Mouse (Mus musculus) lung, postnatal 0 days (tissue): ENCODE measurements around the gene Aox3. TPM values are rescaled to one million over a fixed set of nuclear protein-coding genes. Genes with fewer than 3 reads are reported as not detected.
A peak's percentile ranks its signal among the peaks of the same experiment; 100 is the strongest.

Source experiments
- ATAC-seq: fragments of 200-750 bp; cut with Nextera tagmentation; 2 replicates; pipeline ENCODE4 v1.8.0; 2017; ENCODE audit warnings: moderate library complexity
- DNase-seq: peaks from one replicate; pipeline ENCODE4 v3.0.0-alpha.2; 2016; ENCODE audit warnings: low spot score
- H3K27ac ChIP-seq: fragments of 300-500 bp; sonication (generic); 2 replicates; pipeline ENCODE4 v1.5.1; 2014; ENCODE audit warnings: antibody characterized with exemption, mild to moderate bottlenecking, low read length, mixed read lengths
- H3K27me3 ChIP-seq: fragments of 300-500 bp; sonication (generic); replicated peaks from 2 replicates; pipeline ENCODE4 v1.6.1; 2014; ENCODE audit warnings: low read length, mixed read lengths; ENCODE audit not compliant: insufficient read depth
- H3K36me3 ChIP-seq: fragments of 300-500 bp; sonication (generic); 2 replicates; pipeline ENCODE4 v1.6.1; 2014; ENCODE audit warnings: low read length, mixed read lengths; ENCODE audit not compliant: insufficient read depth
- H3K4me1 ChIP-seq: fragments of 300-500 bp; sonication (generic); 2 replicates; pipeline ENCODE4 v1.6.1; 2014; ENCODE audit warnings: antibody characterized with exemption, low read depth, low read length, mixed read lengths; ENCODE audit not compliant: insufficient read depth
- H3K4me2 ChIP-seq: fragments of 300-500 bp; sonication (generic); replicated peaks from 2 replicates; pipeline ENCODE4 v1.6.1; 2014; ENCODE audit warnings: low read depth, mild to moderate bottlenecking, low read length, moderate library complexity, mixed read lengths
- H3K4me3 ChIP-seq: fragments of 300-500 bp; sonication (generic); 2 replicates; pipeline ENCODE4 v1.5.1; 2014; ENCODE audit warnings: low read depth, low read length
- H3K9ac ChIP-seq: fragments of 300-500 bp; sonication (generic); replicated peaks from 2 replicates; pipeline ENCODE4 v1.6.1; 2014; ENCODE audit warnings: low read depth, mild to moderate bottlenecking
- H3K9me3 ChIP-seq: fragments of 300-500 bp; sonication (generic); 2 replicates; pipeline ENCODE4 v1.6.1; 2016; ENCODE audit warnings: low read length, mixed read lengths
- CTCF ChIP-seq: IDR thresholded peaks from 2 replicates; pipeline ENCODE4 v1.5.1; 2016; ENCODE audit warnings: antibody characterized with exemption, mild to moderate bottlenecking
- EP300 ChIP-seq: IDR thresholded peaks from 2 replicates; pipeline ENCODE4 v1.6.1; 2016; ENCODE audit warnings: antibody characterized with exemption, mild to moderate bottlenecking, control low read depth
- WGBS: fragments of 180-500 bp; shearing (Covaris S2); extraction: QIAGEN DNeasy Blood & Tissue Kit; methylation state at CpG from one replicate; pipeline ENCODE4 v1.1.7; 2014; 5-methylcytosine and 5-hydroxymethylcytosine counted together
- polyA plus RNA-seq: library from polyadenylated mRNA; unstranded; fragments of >200 nt; fragmentation: Nextera tagmentation; extraction: Ambion mirVana; gene quantifications from 2 replicates; pipeline ENCODE4 v1.2.1, GENCODE M21; 2015

Aox3 gene
- polyA plus RNA-seq, 1 experiment from 2014 or later: 9.9 TPM

GRCm38 (mm10) chr1:58072416-58072815, 40.5 kb upstream of the Aox3 start:
- no peaks in the 10 kb centered on the region for H3K27me3 ChIP-seq
- no peak overlapping the region for H3K27ac ChIP-seq
- H3K36me3 ChIP-seq: no peaks in the 10 kb centered on the region
- ATAC-seq (no peak), DNase-seq (no peak)
- 47% methylated on average over 2 of the region's 2 CpGs for WGBS
- no peak overlapping the region for H3K4me2 ChIP-seq
- H3K4me3 ChIP-seq: no peak overlapping the region
- H3K9ac ChIP-seq: no peak overlapping the region
- H3K4me1 ChIP-seq: peaks cover 6% of the 10 kb centered on the region; the same call in 1 of the 2 replicates
- TF ChIP-seq CTCF (no peak), EP300 (no peak)
- no peaks in the 10 kb centered on the region for H3K9me3 ChIP-seq

DNA sequence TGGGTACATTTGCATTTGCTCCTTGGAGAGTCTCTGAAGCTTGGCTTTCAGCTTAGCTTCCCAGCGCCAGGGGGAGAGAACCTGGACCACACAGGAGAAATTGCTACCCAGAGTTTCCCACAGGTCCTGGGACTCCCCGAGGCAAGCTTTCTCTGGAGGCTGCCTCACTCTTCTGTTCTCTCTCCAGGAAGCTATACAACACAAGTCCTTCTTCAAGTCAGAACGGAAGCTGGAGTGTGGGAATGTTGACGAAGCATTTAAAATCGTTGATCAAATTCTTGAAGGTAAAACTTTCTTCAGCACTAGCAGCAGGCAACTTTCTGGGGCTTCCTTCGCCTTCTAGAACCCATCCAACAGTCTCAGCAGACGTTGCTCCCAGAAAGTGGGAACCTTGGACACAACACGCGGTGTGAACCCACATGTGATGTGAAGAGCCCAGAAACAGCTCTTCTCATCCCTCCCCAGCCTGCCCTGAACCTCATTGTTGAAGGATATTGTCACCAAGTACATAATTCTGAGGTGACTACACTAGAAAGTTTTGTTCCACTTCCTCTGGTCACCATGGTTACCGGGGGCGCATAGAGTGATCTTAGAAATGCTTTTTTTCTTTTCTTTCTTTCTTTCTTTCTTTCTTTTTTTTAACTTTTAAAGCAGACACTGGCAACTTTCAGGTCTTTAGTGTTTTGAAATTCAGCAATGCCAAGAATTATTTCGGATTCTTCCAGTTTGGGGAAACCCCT, 39.8 kb upstream of the Aox3 start:
- no peaks in the 10 kb centered on the region for H3K36me3 ChIP-seq
- no peak for TF ChIP-seq CTCF
- no peak for TF ChIP-seq EP300
- DNase-seq: peak; percentile 24
- no peak overlapping the region for H3K27ac ChIP-seq
- H3K9ac ChIP-seq: no peak overlapping the region
- H3K4me1 ChIP-seq: peaks cover 6% of the 10 kb centered on the region; the same call in 1 of the 2 replicates
- ATAC-seq: no peak; the same call in 1 of the 2 replicates
- no peak overlapping the region for H3K4me2 ChIP-seq
- no peaks in the 10 kb centered on the region for H3K9me3 ChIP-seq
- H3K4me3 ChIP-seq: no peak overlapping the region
- no peaks in the 10 kb centered on the region for H3K27me3 ChIP-seq
- WGBS: 56% methylated on average over 12 of the region's 12 CpGs

GRCm38 (mm10) chr1:58074266-58074665, 38.7 kb upstream of the Aox3 start:
- Histone ChIP-seq H3K9ac (no peak overlapping the region), H3K4me2 (no peak overlapping the region), H3K27ac (no peak overlapping the region), H3K4me3 (no peak overlapping the region), H3K9me3 (no peaks in the 10 kb centered on the region), H3K4me1 (peaks cover 6% of the 10 kb centered on the region; the same call in 1 of the 2 replicates), H3K36me3 (no peaks in the 10 kb centered on the region), H3K27me3 (no peaks in the 10 kb centered on the region)
- 88% methylated on average over 2 of the region's 2 CpGs for WGBS
- ATAC-seq: no peak
- no peak for DNase-seq
- TF ChIP-seq EP300 (no peak), CTCF (no peak)

GRCm38 (mm10) chr1:58077882-58078281, 35.0 kb upstream of the Aox3 start:
- Histone ChIP-seq H3K4me1 (peaks cover under 1% of the 10 kb centered on the region; the same call in 1 of the 2 replicates), H3K27ac (no peak overlapping the region), H3K36me3 (no peaks in the 10 kb centered on the region), H3K27me3 (no peaks in the 10 kb centered on the region), H3K4me2 (no peak overlapping the region), H3K9ac (no peak overlapping the region), H3K9me3 (no peaks in the 10 kb centered on the region), H3K4me3 (no peak overlapping the region)
- no peak for ATAC-seq
- no peak for DNase-seq
- TF ChIP-seq CTCF: no peak

DNA sequence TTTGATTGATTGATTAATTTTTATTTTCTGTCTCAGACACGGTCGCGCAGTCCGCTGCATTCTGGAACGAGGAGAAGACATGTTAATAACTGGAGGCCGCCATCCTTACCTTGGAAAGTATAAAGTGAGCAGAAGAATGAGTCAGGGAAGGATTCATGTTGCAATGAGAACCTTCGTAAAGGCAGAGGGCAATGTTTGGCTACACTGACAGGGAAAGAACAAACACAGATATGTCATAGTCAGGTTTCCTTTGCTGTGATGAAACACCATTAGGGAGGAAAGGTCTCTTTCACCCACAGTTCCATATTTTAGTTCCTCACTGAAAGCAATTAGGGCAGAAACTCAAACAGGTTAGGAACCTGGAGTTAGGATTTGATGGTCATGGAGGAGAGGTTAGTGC, 34.5 kb upstream of the Aox3 start:
- H3K27ac ChIP-seq: no peak overlapping the region
- no peak overlapping the region for H3K4me3 ChIP-seq
- no peaks in the 10 kb centered on the region for H3K9me3 ChIP-seq
- no peak overlapping the region for H3K4me2 ChIP-seq
- H3K27me3 ChIP-seq: no peaks in the 10 kb centered on the region
- DNase-seq (no peak), ATAC-seq (no peak)
- H3K4me1 ChIP-seq: no peaks in the 10 kb centered on the region
- H3K36me3 ChIP-seq: no peaks in the 10 kb centered on the region
- no peak overlapping the region for H3K9ac ChIP-seq
- WGBS: 82% methylated on average over 7 of the region's 7 CpGs
- TF ChIP-seq EP300: no peak
- TF ChIP-seq CTCF: no peak

GRCm38 (mm10) chr1:58079689-58080088, 33.2 kb upstream of the Aox3 start:
- 87% methylated on average over 5 of the region's 5 CpGs for WGBS
- TF ChIP-seq EP300 (no peak), CTCF (peak; percentile 46)
- Histone ChIP-seq H3K27ac (no peak overlapping the region), H3K4me1 (no peaks in the 10 kb centered on the region), H3K9me3 (no peaks in the 10 kb centered on the region), H3K9ac (no peak overlapping the region), H3K36me3 (no peaks in the 10 kb centered on the region), H3K4me3 (no peak overlapping the region), H3K4me2 (no peak overlapping the region), H3K27me3 (no peaks in the 10 kb centered on the region)
- ATAC-seq (no peak), DNase-seq (no peak)
